Mouse (Mus musculus): Measurements from ENCODE around the gene Olfr1261. TPM values are rescaled to one million over a fixed set of nuclear protein-coding genes. Genes with fewer than 3 reads are reported as not detected.

Olfr1261 gene
- polyA plus RNA-seq (2014; fragmentation: Illumina TruSeq; extraction: RNeasy Lipid Tissue Mini Kit (QIAGEN cat#74804); ENCODE audit: low read depth, low replicate concordance), result not detected

DNA sequence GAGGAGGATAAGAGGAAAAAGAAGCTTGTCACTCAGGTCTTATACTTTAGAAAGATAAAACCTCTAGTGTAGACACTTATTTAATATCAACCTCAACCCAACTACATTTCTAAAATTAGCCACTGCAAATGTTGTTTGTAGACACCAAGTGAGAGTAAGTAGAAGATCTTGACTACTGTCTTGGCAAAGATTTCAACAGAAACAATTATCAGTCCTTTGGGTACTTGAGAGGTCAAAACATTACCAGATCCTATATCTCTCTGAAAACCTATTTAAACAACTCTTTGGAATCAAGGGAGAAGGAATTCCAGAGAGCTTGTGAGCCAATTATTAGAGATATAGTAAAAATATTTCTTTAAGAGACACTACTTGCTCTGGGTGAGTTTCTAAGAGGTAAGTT is at the start of gene Olfr1261:
Gene Olfr1261, plus strand, starts transcription at position 301 of the 400 bp plus-strand sequence.

DNA sequence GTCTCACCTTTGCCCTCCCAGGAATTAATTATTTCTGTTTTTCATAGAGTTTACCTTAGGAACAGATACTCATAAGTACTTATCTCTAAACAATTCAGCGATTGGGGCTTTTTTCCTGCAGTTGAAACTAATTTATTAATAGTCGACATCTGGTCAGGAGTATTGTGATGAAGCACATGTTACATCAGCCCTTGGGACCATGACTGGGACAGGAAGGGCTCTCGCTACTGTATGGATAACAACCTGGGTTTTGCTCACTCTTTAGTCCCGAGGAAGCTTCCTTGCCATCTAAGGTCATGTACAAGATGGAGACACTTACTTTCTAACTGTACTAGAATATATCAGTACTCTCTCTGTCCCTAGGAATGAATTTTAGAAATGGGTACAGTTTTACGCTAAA is 42.5 kb upstream of the Olfr1261 start, which contains the start of gene Olfr1259:
Gene Olfr1259, minus strand, starts transcription at position 101 of the 400 bp plus-strand sequence.

DNA sequence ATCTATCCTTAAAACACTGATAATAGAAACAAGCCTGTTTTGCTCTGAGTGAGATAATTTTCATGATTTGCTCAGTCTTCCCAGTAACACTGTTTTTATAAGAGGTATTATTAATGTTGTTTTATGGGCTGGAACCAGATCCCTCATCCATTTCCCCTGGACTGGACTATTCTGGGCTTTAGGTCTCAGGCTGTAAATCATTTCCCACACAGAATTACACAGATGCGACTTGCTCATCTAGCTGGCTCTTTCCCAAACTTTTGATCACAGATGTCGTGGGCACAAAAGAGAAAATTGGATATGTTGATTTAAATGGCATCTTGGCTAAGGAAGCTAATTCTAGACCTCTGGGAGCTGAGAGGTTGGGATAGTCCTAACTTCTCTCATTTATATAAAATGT is 16.8 kb upstream of the Olfr1261 start, which contains the start of gene Olfr1260:
Gene Olfr1260, plus strand, starts transcription at position 157 of the 400 bp plus-strand sequence.

DNA sequence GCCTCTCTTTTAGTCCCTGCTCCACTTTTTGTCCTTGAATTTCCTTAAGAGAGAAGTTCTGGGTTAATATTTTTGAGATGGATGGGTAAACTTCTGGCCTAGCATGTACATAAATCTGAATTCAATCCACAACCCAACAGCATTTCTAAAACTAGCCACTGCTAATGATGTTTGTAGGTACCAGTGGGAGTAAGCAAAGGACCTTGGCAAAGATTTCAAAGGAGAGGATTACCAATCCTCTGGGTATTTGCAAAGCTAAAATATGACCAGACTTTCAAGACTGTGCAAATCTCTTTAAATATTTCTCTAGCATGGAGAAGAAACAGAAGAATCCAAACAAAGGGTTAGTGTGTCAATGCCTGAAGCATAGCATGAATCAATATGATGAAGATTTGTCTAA is 8.8 kb downstream of the Olfr1261 start, which contains the start of gene Olfr1262:
Gene Olfr1262, plus strand, starts transcription at position 301 of the 400 bp plus-strand sequence.

DNA sequence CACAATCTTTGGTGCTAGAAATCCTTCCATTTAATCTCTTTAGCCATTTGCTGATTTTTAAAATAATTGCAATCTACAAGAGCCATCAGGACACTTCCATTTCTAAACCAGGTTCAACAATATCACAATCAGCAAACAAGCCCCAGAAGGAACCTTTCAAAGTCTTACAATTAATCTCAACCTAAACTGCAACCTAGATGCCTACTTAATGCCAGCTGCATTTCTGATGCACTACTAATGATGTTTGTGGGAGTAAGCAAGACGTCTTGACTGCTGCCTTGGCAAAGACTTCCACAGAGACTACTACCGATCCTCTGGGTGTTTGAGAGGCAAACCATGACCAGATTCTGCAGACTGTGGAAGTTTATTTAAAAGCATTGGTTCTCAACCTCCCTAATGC is 20.8 kb downstream of the Olfr1261 start, which contains the start of gene Olfr1263:
Gene Olfr1263, plus strand, starts transcription at position 301 of the 400 bp plus-strand sequence.

DNA sequence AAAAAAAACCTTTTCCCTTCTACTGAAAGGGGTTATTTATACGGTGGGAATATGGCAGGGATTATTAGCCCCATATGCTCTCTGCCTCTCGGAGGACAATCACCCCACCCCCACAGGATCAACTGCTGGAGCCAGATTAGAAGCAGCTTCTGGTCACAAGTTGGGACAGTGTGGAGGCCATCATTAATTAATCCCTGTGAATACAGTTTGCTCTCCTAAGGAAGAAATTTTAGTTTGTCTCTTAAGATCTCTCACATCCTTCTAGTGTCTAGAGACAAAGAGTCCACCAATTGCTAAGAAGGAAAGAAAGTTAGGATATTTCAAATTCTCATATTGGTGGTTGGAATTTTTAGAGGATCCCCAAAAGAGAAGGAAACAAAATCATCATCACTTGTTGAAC is 34.5 kb downstream of the Olfr1261 start, which contains the start of gene Olfr1264:
Gene Olfr1264, minus strand, starts transcription at position 101 of the 400 bp plus-strand sequence.

DNA sequence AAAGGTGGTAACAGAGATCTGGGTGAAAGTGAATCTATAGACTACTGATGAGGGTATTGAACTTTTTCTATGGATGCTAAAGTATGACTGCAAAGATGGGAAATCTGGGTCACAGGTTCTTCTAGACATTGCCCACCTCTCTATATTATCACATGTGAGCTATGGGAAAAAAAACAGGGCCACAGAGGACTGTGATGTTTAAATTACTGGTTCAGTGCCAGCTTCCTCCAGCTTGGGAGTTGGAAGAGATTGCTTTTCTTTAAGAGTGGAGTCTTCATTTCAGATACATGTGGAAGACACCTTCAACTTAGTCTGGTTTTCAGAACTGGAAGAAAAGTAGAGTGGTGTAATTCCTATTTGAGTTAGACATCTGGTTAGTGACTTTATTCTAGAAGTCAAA is 44.0 kb downstream of the Olfr1261 start, which contains the start of gene Olfr1265:
Gene Olfr1265, plus strand, starts transcription at position 301 of the 400 bp plus-strand sequence.

Other genes with a start within 250 kb of the Olfr1261 start
- gene Olfr1253, start 234.1 kb upstream of the Olfr1261 start, polyA plus RNA-seq (2014; fragmentation: Illumina TruSeq; extraction: RNeasy Lipid Tissue Mini Kit (QIAGEN cat#74804); ENCODE audit: low read depth, low replicate concordance), result not detected
- not detected for gene Olfr1254, start 197.6 kb upstream of the Olfr1261 start, polyA plus RNA-seq (2014; fragmentation: Illumina TruSeq; extraction: RNeasy Lipid Tissue Mini Kit (QIAGEN cat#74804); ENCODE audit: low read depth, low replicate concordance)
- gene Olfr1255, start 179.2 kb upstream of the Olfr1261 start, polyA plus RNA-seq (2014; fragmentation: Illumina TruSeq; extraction: RNeasy Lipid Tissue Mini Kit (QIAGEN cat#74804); ENCODE audit: low read depth, low replicate concordance), result not detected
- not detected for gene Olfr1256, start 149.7 kb upstream of the Olfr1261 start, polyA plus RNA-seq (2014; fragmentation: Illumina TruSeq; extraction: RNeasy Lipid Tissue Mini Kit (QIAGEN cat#74804); ENCODE audit: low read depth, low replicate concordance)
- gene Olfr48, start 143.0 kb upstream of the Olfr1261 start, polyA plus RNA-seq (2014; fragmentation: Illumina TruSeq; extraction: RNeasy Lipid Tissue Mini Kit (QIAGEN cat#74804); ENCODE audit: low read depth, low replicate concordance), result not detected
- not detected for gene Olfr1257, start 112.8 kb upstream of the Olfr1261 start, polyA plus RNA-seq (2014; fragmentation: Illumina TruSeq; extraction: RNeasy Lipid Tissue Mini Kit (QIAGEN cat#74804); ENCODE audit: low read depth, low replicate concordance)
- gene Olfr1258, start 63.9 kb upstream of the Olfr1261 start, polyA plus RNA-seq (2014; fragmentation: Illumina TruSeq; extraction: RNeasy Lipid Tissue Mini Kit (QIAGEN cat#74804); ENCODE audit: low read depth, low replicate concordance), result not detected
- gene Olfr1259, start 42.6 kb upstream of the Olfr1261 start, polyA plus RNA-seq (2014; fragmentation: Illumina TruSeq; extraction: RNeasy Lipid Tissue Mini Kit (QIAGEN cat#74804); ENCODE audit: low read depth, low replicate concordance), result not detected
- gene Olfr1260, start 16.9 kb upstream of the Olfr1261 start, polyA plus RNA-seq (2014; fragmentation: Illumina TruSeq; extraction: RNeasy Lipid Tissue Mini Kit (QIAGEN cat#74804); ENCODE audit: low read depth, low replicate concordance), result not detected
- not detected for gene Olfr1262, start 8.9 kb downstream of the Olfr1261 start, polyA plus RNA-seq (2014; fragmentation: Illumina TruSeq; extraction: RNeasy Lipid Tissue Mini Kit (QIAGEN cat#74804); ENCODE audit: low read depth, low replicate concordance)
- gene Olfr1263, start 20.9 kb downstream of the Olfr1261 start, polyA plus RNA-seq (2014; fragmentation: Illumina TruSeq; extraction: RNeasy Lipid Tissue Mini Kit (QIAGEN cat#74804); ENCODE audit: low read depth, low replicate concordance), result not detected
- gene Olfr1264, start 34.4 kb downstream of the Olfr1261 start, polyA plus RNA-seq (2014; fragmentation: Illumina TruSeq; extraction: RNeasy Lipid Tissue Mini Kit (QIAGEN cat#74804); ENCODE audit: low read depth, low replicate concordance), result not detected
- gene Olfr1265, start 44.1 kb downstream of the Olfr1261 start, polyA plus RNA-seq (2014; fragmentation: Illumina TruSeq; extraction: RNeasy Lipid Tissue Mini Kit (QIAGEN cat#74804); ENCODE audit: low read depth, low replicate concordance), result not detected
- not detected for gene Olfr140, start 72.4 kb downstream of the Olfr1261 start, polyA plus RNA-seq (2014; fragmentation: Illumina TruSeq; extraction: RNeasy Lipid Tissue Mini Kit (QIAGEN cat#74804); ENCODE audit: low read depth, low replicate concordance)
- gene Olfr1269, start 130.2 kb downstream of the Olfr1261 start, polyA plus RNA-seq (2014; fragmentation: Illumina TruSeq; extraction: RNeasy Lipid Tissue Mini Kit (QIAGEN cat#74804); ENCODE audit: low read depth, low replicate concordance), result not detected
- gene Olfr32, start 151.1 kb downstream of the Olfr1261 start, polyA plus RNA-seq (2014; fragmentation: Illumina TruSeq; extraction: RNeasy Lipid Tissue Mini Kit (QIAGEN cat#74804); ENCODE audit: low read depth, low replicate concordance), result not detected
- not detected for gene Olfr1270, start 161.9 kb downstream of the Olfr1261 start, polyA plus RNA-seq (2014; fragmentation: Illumina TruSeq; extraction: RNeasy Lipid Tissue Mini Kit (QIAGEN cat#74804); ENCODE audit: low read depth, low replicate concordance)
- gene Olfr1506, start 233.3 kb downstream of the Olfr1261 start, polyA plus RNA-seq (2014; fragmentation: Illumina TruSeq; extraction: RNeasy Lipid Tissue Mini Kit (QIAGEN cat#74804); ENCODE audit: low read depth, low replicate concordance), result not detected

All from adrenal gland, adult 10 weeks (tissue).